Comparison of ENCODE assay signal across 8 mouse cellular contexts in genomic region chr2:152804408-152805110, GRCm38 (mm10). TPM values are rescaled to one million over a fixed set of nuclear protein-coding genes. Genes with fewer than 3 reads are reported as not detected.
DNase-seq lines count a peak whose midpoint lies in the region; ATAC-seq lines count a peak whose summit lies in the region.

No protein-coding gene starts in this region.

- H3K27ac ChIP-seq in heart, embryonic 12.5 days (ENCODE audit: poor library complexity, severe bottlenecking) = peak overlapping the region; percentile 70
- no peak overlapping the region; the same call in 1 of the 2 replicates for H3K27ac ChIP-seq in hindbrain, embryonic 11.5 days (ENCODE audit: low read depth, low read length)
- peak overlapping the region; percentile 17; the same call in 1 of the 2 replicates for H3K27ac ChIP-seq in stomach, embryonic 14.5 days (ENCODE audit: low read length)

- no peak overlapping the region for H3K4me3 ChIP-seq in heart, embryonic 12.5 days
- H3K4me3 ChIP-seq in hindbrain, embryonic 11.5 days (ENCODE audit: low read depth, low read length) = no peak overlapping the region
- H3K4me3 ChIP-seq in stomach, embryonic 14.5 days (ENCODE audit: low read depth, low read length) = no peak overlapping the region

- H3K4me1 ChIP-seq in heart, embryonic 12.5 days (replicated peaks) = peaks cover 40% of the 10 kb centered on the region
- peaks cover 3% of the 10 kb centered on the region; the same call in 1 of the 2 replicates for H3K4me1 ChIP-seq in hindbrain, embryonic 11.5 days (replicated peaks; ENCODE audit: control insufficient read depth, insufficient read depth, low read length)
- H3K4me1 ChIP-seq in stomach, embryonic 14.5 days (ENCODE audit: control insufficient read depth, insufficient read depth, low read length) = peaks cover 22% of the 10 kb centered on the region

- no peak; the same call in 1 of the 2 replicates for ATAC-seq in heart, embryonic 12.5 days (ENCODE audit: insufficient number of reproducible peaks, low FRiP score)
- peak; percentile 51; the same call in 1 of the 2 replicates for ATAC-seq in hindbrain, embryonic 11.5 days (ENCODE audit: low FRiP score)
- ATAC-seq in stomach, embryonic 14.5 days (ENCODE audit: insufficient number of reproducible peaks, insufficient read depth, low FRiP score, low read depth) = peak; percentile 85; the same call in 1 of the 2 replicates

- 0 out of 2 replicates have a peak overlapping the region, but pooled peaks have one; percentile 11 for H3K4me2 ChIP-seq in heart, embryonic 12.5 days
- H3K4me2 ChIP-seq in hindbrain, embryonic 11.5 days (replicated peaks; ENCODE audit: low read depth, low read length) = no peak overlapping the region
- no peak overlapping the region; the same call in 1 of the 2 replicates for H3K4me2 ChIP-seq in stomach, embryonic 14.5 days (replicated peaks; ENCODE audit: low read depth, low read length)

- peak overlapping the region; percentile 56; the same call in 1 of the 2 replicates for H3K9ac ChIP-seq in heart, embryonic 12.5 days
- no peak overlapping the region for H3K9ac ChIP-seq in hindbrain, embryonic 11.5 days (ENCODE audit: low read depth, low read length)
- H3K9ac ChIP-seq in stomach, embryonic 14.5 days (replicated peaks; ENCODE audit: low read depth, low read length) = no peak overlapping the region

- H3K36me3 ChIP-seq in heart, embryonic 12.5 days = no peaks in the 10 kb centered on the region
- no peaks in the 10 kb centered on the region for H3K36me3 ChIP-seq in hindbrain, embryonic 11.5 days (ENCODE audit: control insufficient read depth, insufficient read depth, low read length)
- H3K36me3 ChIP-seq in stomach, embryonic 14.5 days (ENCODE audit: control insufficient read depth, insufficient read depth, low read length) = no peaks in the 10 kb centered on the region; the same call in none of the 2 replicates

- DNase-seq in heart, adult 9 months (ENCODE audit: low spot score in 2 of 2) = no peak
- DNase-seq in cerebellum, adult 9-11 months = peak; percentile 94
- peak; percentile 38 for DNase-seq in hindbrain, embryonic 11.5 days (ENCODE audit: low spot score)
- DNase-seq in liver = peak; percentile 70
- no peak for DNase-seq in spleen, adult 18-20 months
- DNase-seq in urinary bladder, postnatal 14 days (ENCODE audit: low spot score) = no peak

- WGBS in heart, embryonic 12.5 days = 14% methylated on average over 6 of the region's 6 CpGs
- 15% methylated on average over 6 of the region's 6 CpGs for WGBS in hindbrain, embryonic 11.5 days
- 11% methylated on average over 6 of the region's 6 CpGs for whole genome bisulfite sequencing in stomach, embryonic 14.5 days

- no peaks in the 10 kb centered on the region for H3K9me3 ChIP-seq in heart, embryonic 12.5 days (replicated peaks)
- no peaks in the 10 kb centered on the region for H3K9me3 ChIP-seq in hindbrain, embryonic 11.5 days (ENCODE audit: control insufficient read depth, low read length)
- no peaks in the 10 kb centered on the region for H3K9me3 ChIP-seq in stomach, embryonic 14.5 days (ENCODE audit: control insufficient read depth, low read depth, low read length)

- no peaks in the 10 kb centered on the region for H3K27me3 ChIP-seq in heart, embryonic 12.5 days (replicated peaks)
- no peaks in the 10 kb centered on the region for H3K27me3 ChIP-seq in hindbrain, embryonic 11.5 days (ENCODE audit: control insufficient read depth, insufficient read depth, low read length)
- no peaks in the 10 kb centered on the region for H3K27me3 ChIP-seq in stomach, embryonic 14.5 days (ENCODE audit: control insufficient read depth, insufficient read depth, low read length)

RNA-seq across cellular contexts. Expression of gene Bcl2l1, which starts 27.0 kb away (rescaled TPM):
- 83.0 and 85.9 TPM in 2 replicates for polyA plus RNA-seq in heart, embryonic 12.5 days (2016; fragmentation: Nextera tagmentation; extraction: Ambion mirVana)
- polyA plus RNA-seq in hindbrain, embryonic 11.5 days (2014; fragmentation: Nextera tagmentation; extraction: Ambion mirVana) = 129 and 134 TPM in 2 replicates
- 79.4 and 82.4 TPM in 2 replicates for polyA plus RNA-seq in stomach, embryonic 14.5 days (2014; fragmentation: Nextera tagmentation; extraction: Ambion mirVana)

RNA-seq across cellular contexts. Expression of gene Tpx2, which starts 43.2 kb away (rescaled TPM):
- polyA plus RNA-seq in heart, embryonic 12.5 days (2016; fragmentation: Nextera tagmentation; extraction: Ambion mirVana) = 65.6 and 74.1 TPM in 2 replicates
- polyA plus RNA-seq in hindbrain, embryonic 11.5 days (2014; fragmentation: Nextera tagmentation; extraction: Ambion mirVana) = 139 and 140 TPM in 2 replicates
- polyA plus RNA-seq in stomach, embryonic 14.5 days (2014; fragmentation: Nextera tagmentation; extraction: Ambion mirVana) = 91.7 and 95.3 TPM in 2 replicates

RNA-seq across cellular contexts. Expression of gene Cox4i2, which starts 50.6 kb away (rescaled TPM):
- 18.9 and 20.8 TPM in 2 replicates for polyA plus RNA-seq in heart, embryonic 12.5 days (2016; fragmentation: Nextera tagmentation; extraction: Ambion mirVana)
- polyA plus RNA-seq in hindbrain, embryonic 11.5 days (2014; fragmentation: Nextera tagmentation; extraction: Ambion mirVana) = 4.1 and 4.4 TPM in 2 replicates
- polyA plus RNA-seq in stomach, embryonic 14.5 days (2014; fragmentation: Nextera tagmentation; extraction: Ambion mirVana) = 18.4 and 21.7 TPM in 2 replicates

Comparison
In these comparisons a context has a peak if more than half of its experiments do, and no peak if none do; other contexts are left out.
1. DNase-seq: peak in cerebellum, adult 9-11 months (single experiment), hindbrain, embryonic 11.5 days (single experiment) and liver (single experiment); none in heart, adult 9 months (0 of 2), spleen, adult 18-20 months (0 of 2) and urinary bladder, postnatal 14 days (single experiment).